Mouse (Mus musculus): ENCODE results near the gene Pkp1. TPM values are rescaled to one million over a fixed set of nuclear protein-coding genes. Genes with fewer than 3 reads are reported as not detected.

The Pkp1 gene
- polyA plus RNA-seq, 1 experiment from 2014 or later = 0.03 TPM

- Histone ChIP-seq H3K4me3 (ENCODE audit: low read depth, low read length) (peak within 1 kb of the TSS; percentile 66), H3K27me3 (ENCODE audit: control insufficient read depth, insufficient read depth, low read length) (peaks cover 4% of the 10 kb centered on the region; the same call in 1 of the 2 replicates), H3K36me3 (ENCODE audit: control insufficient read depth, insufficient read depth, low read length) (no peaks in the 10 kb centered on the region), H3K4me1 (ENCODE audit: control insufficient read depth, insufficient read depth, low read length) (peaks cover 58% of the 10 kb centered on the region), H3K27ac (ENCODE audit: low read depth, low read length) (peak within 1 kb of the TSS; percentile 99), H3K4me2 (peak within 1 kb of the TSS; percentile 77), H3K9me3 (replicated peaks; ENCODE audit: control insufficient read depth, low read length) (no peaks in the 10 kb centered on the region), H3K9ac (ENCODE audit: low read depth, low read length) (peak within 1 kb of the TSS; percentile 98)
- WGBS (ENCODE audit: insufficient replicate concordance) = 14% methylated on average over 9 of the region's 9 CpGs
- ATAC-seq (replicated peaks; ENCODE audit: insufficient number of reproducible peaks, low FRiP score, low TSS enrichment) = peak; percentile 79
Observed at GRCm38 (mm10) chr1:135835716-135836483, 83.1 kb downstream of the Pkp1 start, which contains the start of gene Tnnt2. Tnnt2 (plus strand) TSS chr1:135836354.

DNA sequence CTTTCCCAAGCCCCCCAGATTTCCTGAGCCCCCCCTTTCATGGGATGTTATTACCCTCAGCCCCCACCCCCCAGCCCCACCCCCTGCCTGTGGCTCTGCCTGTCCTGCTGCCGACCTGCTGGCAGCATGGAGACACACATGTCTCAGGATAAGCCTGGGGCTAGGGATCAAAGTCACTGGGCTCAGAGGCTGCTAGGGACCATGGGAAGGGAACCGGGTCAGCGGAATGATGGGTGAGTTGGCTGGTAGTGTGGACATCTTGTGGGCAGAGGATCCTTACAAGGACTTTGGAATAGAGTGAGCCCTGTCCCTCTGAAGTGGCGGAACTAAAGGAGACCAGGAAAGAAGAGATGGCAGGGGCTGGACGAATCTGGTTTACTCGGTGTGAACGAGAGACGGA is 84.0 kb downstream of the Pkp1 start:
- H3K9ac ChIP-seq (ENCODE audit: low read depth, low read length) = peak overlapping the region; percentile 29; the same call in 1 of the 2 replicates
- no peaks in the 10 kb centered on the region for H3K36me3 ChIP-seq (ENCODE audit: control insufficient read depth, insufficient read depth, low read length)
- H3K4me2 ChIP-seq = no peak overlapping the region
- no peak overlapping the region for H3K4me3 ChIP-seq (ENCODE audit: low read depth, low read length)
- no peaks in the 10 kb centered on the region for H3K9me3 ChIP-seq (replicated peaks; ENCODE audit: control insufficient read depth, low read length)
- H3K27me3 ChIP-seq (ENCODE audit: control insufficient read depth, insufficient read depth, low read length) = peaks cover 4% of the 10 kb centered on the region; the same call in 1 of the 2 replicates
- 58% methylated on average over 8 of the region's 8 CpGs for whole genome bisulfite sequencing (ENCODE audit: insufficient replicate concordance)
- H3K4me1 ChIP-seq (ENCODE audit: control insufficient read depth, insufficient read depth, low read length) = peaks cover 57% of the 10 kb centered on the region
- ATAC-seq (replicated peaks; ENCODE audit: insufficient number of reproducible peaks, low FRiP score, low TSS enrichment) = no peak
- H3K27ac ChIP-seq (ENCODE audit: low read depth, low read length) = peak overlapping the region; percentile 80

DNA sequence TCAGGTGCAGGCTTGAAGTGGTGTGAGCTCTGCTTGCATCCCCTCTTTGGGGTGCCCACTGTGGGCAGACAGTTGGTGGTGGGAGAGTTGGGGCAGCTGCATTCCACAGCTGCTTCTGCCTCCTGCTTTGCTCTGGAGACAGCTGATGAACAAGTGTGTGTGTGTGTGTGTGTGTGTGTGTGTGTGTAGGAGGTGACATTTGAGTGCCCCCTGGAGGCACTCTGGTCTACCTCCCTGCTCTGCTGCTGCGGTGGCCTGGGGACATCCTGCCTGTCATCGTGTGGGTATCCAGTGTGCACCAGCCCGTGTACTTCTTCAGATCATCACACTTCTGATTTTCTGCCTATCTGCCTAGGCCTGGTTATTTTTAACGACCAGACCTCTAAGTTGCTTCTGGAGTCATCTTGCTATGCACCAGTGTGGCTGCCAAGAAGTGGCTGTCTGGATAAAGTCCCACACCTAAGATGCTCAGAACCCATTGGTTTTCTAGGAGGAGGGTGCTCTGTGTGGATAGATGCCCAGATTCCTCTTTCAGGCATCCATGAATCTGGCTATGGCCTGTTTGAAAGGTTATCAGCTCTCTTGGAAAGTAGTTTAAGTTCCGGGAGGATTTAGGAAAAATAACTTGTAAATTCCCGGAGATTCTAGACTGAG is 84.7 kb downstream of the Pkp1 start:
- no peak overlapping the region for H3K9ac ChIP-seq (ENCODE audit: low read depth, low read length)
- WGBS (ENCODE audit: insufficient replicate concordance) = 40% methylated on average over 6 of the region's 6 CpGs
- no peaks in the 10 kb centered on the region for H3K9me3 ChIP-seq (replicated peaks; ENCODE audit: control insufficient read depth, low read length)
- no peak overlapping the region for H3K4me3 ChIP-seq (ENCODE audit: low read depth, low read length)
- peak overlapping the region; percentile 80 for H3K27ac ChIP-seq (ENCODE audit: low read depth, low read length)
- H3K27me3 ChIP-seq (ENCODE audit: control insufficient read depth, insufficient read depth, low read length) = peaks cover 4% of the 10 kb centered on the region; the same call in 1 of the 2 replicates
- H3K4me1 ChIP-seq (ENCODE audit: control insufficient read depth, insufficient read depth, low read length) = peaks cover 61% of the 10 kb centered on the region
- no peak overlapping the region for H3K4me2 ChIP-seq
- no peaks in the 10 kb centered on the region for H3K36me3 ChIP-seq (ENCODE audit: control insufficient read depth, insufficient read depth, low read length)
- no peak for ATAC-seq (replicated peaks; ENCODE audit: insufficient number of reproducible peaks, low FRiP score, low TSS enrichment)

DNA sequence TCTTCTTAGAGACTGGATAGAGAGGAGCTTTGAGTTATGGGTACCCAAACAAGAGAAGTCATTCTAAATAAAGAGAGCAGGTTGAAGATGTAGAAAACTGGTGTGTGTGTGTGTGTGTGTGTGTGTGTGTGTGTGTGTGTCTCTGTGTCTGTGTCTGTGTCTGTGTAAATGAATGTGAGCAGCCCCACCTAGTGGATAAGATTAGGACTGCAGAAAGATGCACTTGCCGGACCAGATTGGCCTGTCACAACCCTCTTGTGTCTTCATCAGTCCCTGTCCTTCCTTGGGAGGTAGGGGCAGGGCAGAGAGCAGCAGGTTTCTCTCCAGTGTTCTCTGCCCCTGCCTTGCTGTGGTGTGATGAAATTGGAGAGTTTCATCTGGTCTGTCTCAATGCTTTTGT is 90.1 kb downstream of the Pkp1 start:
- Histone ChIP-seq H3K27me3 (ENCODE audit: control insufficient read depth, insufficient read depth, low read length) (peaks cover 6% of the 10 kb centered on the region; the same call in 1 of the 2 replicates), H3K4me2 (no peak overlapping the region), H3K27ac (ENCODE audit: low read depth, low read length) (no peak overlapping the region), H3K4me1 (ENCODE audit: control insufficient read depth, insufficient read depth, low read length) (peaks cover 26% of the 10 kb centered on the region), H3K36me3 (ENCODE audit: control insufficient read depth, insufficient read depth, low read length) (no peaks in the 10 kb centered on the region), H3K4me3 (ENCODE audit: low read depth, low read length) (no peak overlapping the region), H3K9ac (ENCODE audit: low read depth, low read length) (no peak overlapping the region), H3K9me3 (replicated peaks; ENCODE audit: control insufficient read depth, low read length) (no peaks in the 10 kb centered on the region)
- no peak for ATAC-seq (replicated peaks; ENCODE audit: insufficient number of reproducible peaks, low FRiP score, low TSS enrichment)
- WGBS (ENCODE audit: insufficient replicate concordance) = 6% methylated on average over 1 of the region's 1 CpGs

DNA sequence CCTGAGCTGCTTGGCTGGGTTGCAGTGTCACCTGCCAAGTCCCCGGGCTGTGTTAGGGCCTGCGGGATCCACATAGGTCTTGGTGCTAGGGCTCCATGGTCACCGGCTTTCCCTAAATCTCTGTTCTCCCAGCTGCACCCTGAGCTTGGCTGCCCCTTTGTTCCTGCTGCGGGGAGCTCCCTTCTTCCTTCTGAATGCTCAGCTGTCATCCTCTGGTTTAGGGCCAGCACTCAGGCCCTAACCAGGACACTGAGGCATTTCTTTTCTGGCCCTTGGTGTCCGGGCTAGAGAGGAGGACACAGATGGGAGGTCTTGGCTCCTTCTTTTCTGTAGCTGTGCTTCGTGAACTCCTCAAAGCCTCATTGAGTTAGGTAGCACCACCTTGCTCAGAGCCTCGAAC is 97.2 kb downstream of the Pkp1 start:
- Histone ChIP-seq H3K9ac (ENCODE audit: low read depth, low read length) (no peak overlapping the region), H3K36me3 (ENCODE audit: control insufficient read depth, insufficient read depth, low read length) (no peaks in the 10 kb centered on the region), H3K27me3 (ENCODE audit: control insufficient read depth, insufficient read depth, low read length) (peaks cover 40% of the 10 kb centered on the region), H3K27ac (ENCODE audit: low read depth, low read length) (no peak overlapping the region), H3K4me2 (no peak overlapping the region), H3K4me1 (ENCODE audit: control insufficient read depth, insufficient read depth, low read length) (peaks cover 15% of the 10 kb centered on the region), H3K9me3 (replicated peaks; ENCODE audit: control insufficient read depth, low read length) (no peaks in the 10 kb centered on the region), H3K4me3 (ENCODE audit: low read depth, low read length) (no peak overlapping the region)
- 80% methylated on average over 7 of the region's 7 CpGs for WGBS (ENCODE audit: insufficient replicate concordance)
- ATAC-seq (replicated peaks; ENCODE audit: insufficient number of reproducible peaks, low FRiP score, low TSS enrichment) = no peak

Other genes with a start within 250 kb of the Pkp1 start
- gene Csrp1, start 199.1 kb downstream of the Pkp1 start, polyA plus RNA-seq (2014; fragmentation: Nextera tagmentation; extraction: Ambion mirVana) = 183 and 209 TPM in 2 replicates
- 61.5 and 68.1 TPM in 2 replicates for gene Phlda3, start 153.1 kb downstream of the Pkp1 start, polyA plus RNA-seq (2014; fragmentation: Nextera tagmentation; extraction: Ambion mirVana)
- 3,442 and 3,640 TPM in 2 replicates for gene Tnni1, start 139.8 kb downstream of the Pkp1 start, polyA plus RNA-seq (2014; fragmentation: Nextera tagmentation; extraction: Ambion mirVana)
- 2.3 and 3.1 TPM in 2 replicates for gene Lad1, start 100.6 kb downstream of the Pkp1 start, polyA plus RNA-seq (2014; fragmentation: Nextera tagmentation; extraction: Ambion mirVana)
- gene Tnnt2, start 82.9 kb downstream of the Pkp1 start, polyA plus RNA-seq (2014; fragmentation: Nextera tagmentation; extraction: Ambion mirVana) = 3,916 and 3,947 TPM in 2 replicates
- 0.04 TPM in 1 of 2 replicates, not detected in the other for gene Igfn1, start 87.1 kb upstream of the Pkp1 start, polyA plus RNA-seq (2014; fragmentation: Nextera tagmentation; extraction: Ambion mirVana)
- gene Tmem9, start 88.9 kb upstream of the Pkp1 start, polyA plus RNA-seq (2014; fragmentation: Nextera tagmentation; extraction: Ambion mirVana) = 65.0 and 106 TPM in 2 replicates
- 0.44 TPM in 1 of 2 replicates, not detected in the other for gene Ascl5, start 131.6 kb upstream of the Pkp1 start, polyA plus RNA-seq (2014; fragmentation: Nextera tagmentation; extraction: Ambion mirVana)
- 0.69 and 0.79 TPM in 2 replicates for gene Cacna1s, start 133.5 kb upstream of the Pkp1 start, polyA plus RNA-seq (2014; fragmentation: Nextera tagmentation; extraction: Ambion mirVana)
- 3.9 TPM in 2 replicates for gene Kif21b, start 212.2 kb upstream of the Pkp1 start, polyA plus RNA-seq (2014; fragmentation: Nextera tagmentation; extraction: Ambion mirVana)

Data from heart, embryonic 11.5 days (tissue).